Mouse (Mus musculus): ENCODE measurements around the gene Ints6.

- no peak for TF ChIP-seq POLR2A (IDR thresholded peaks at IDR 0.05; ENCODE audit: low read depth, low read length)
- TF ChIP-seq CTCF (IDR thresholded peaks at IDR 0.05; ENCODE audit: extremely low read depth, insufficient read depth, insufficient read length, insufficient replicate concordance) = no peak
These were observed 974 bp upstream of the Ints6 start for GRCm38 (mm10) chr14:62761943-62762342.

All from spleen, adult 2 months (tissue).